ENCODE assay signal across 18 mouse cellular contexts in genomic region chr7:139366131-139366530, GRCm38 (mm10). TPM values are rescaled to one million over a fixed set of nuclear protein-coding genes. Genes with fewer than 3 reads are reported as not detected.
A peak's percentile ranks its signal among the peaks of the same experiment; 100 is the strongest.
DNase-seq lines count a peak whose midpoint lies in the region; ATAC-seq and TF ChIP-seq lines count a peak whose summit lies in the region.
"Had no signal": no experiment of that assay in that cellular context is flagged by ENCODE, and none has a peak within 500 bp of the region (broad histone marks: within the 10 kb centered on the region; RNA-seq: fewer than 3 reads in every experiment).

No protein-coding gene starts in this region.

- no peak for TF ChIP-seq POLR2A in ES-Bruce4 (IDR thresholded peaks at IDR 0.05; ENCODE audit: insufficient read depth, low read length)

- DNase-seq in heart, embryonic 10.5 days (ENCODE audit: low spot score), result no peak
- DNase-seq in heart, postnatal 14 days, result no peak
- no peak for DNase-seq in kidney, postnatal 0 days (ENCODE audit: low spot score)
- DNase-seq in kidney, postnatal 36 days, result no peak
- no peak for DNase-seq in frontal cortex, postnatal 10 days (ENCODE audit: low spot score in 2 of 2)
- DNase-seq in gastrocnemius, postnatal 25 days, result no peak
- DNase-seq: B cell, adult 2 months; cerebellum, adult 8-10 months; forebrain, postnatal 0 days; gastrocnemius, postnatal 14 days; right cerebral cortex, postnatal 25 days; thymus, postnatal 14 days had no signal

- no peak overlapping the region for H3K4me2 ChIP-seq in kidney, postnatal 0 days (ENCODE audit: low read length)
- H3K4me2 ChIP-seq: embryonic facial prominence, embryonic 12.5 days; hindbrain, embryonic 12.5 days; midbrain, embryonic 12.5 days had no signal

- TF ChIP-seq CTCF in kidney, postnatal 0 days (IDR thresholded peaks at IDR 0.05; ENCODE audit: low read depth), result no peak
- TF ChIP-seq CTCF in ES-Bruce4 (IDR thresholded peaks at IDR 0.05; ENCODE audit: low read depth, low read length), result no peak

- ATAC-seq in kidney, postnatal 0 days (replicated peaks; ENCODE audit: low FRiP score, low read depth), result no peak
- 0 out of 2 replicates have a peak, but pooled peaks have one; percentile 6 for ATAC-seq in granulocyte monocyte progenitor cell, adult 5-6 weeks (replicated peaks; ENCODE audit: poor library complexity, severe bottlenecking)
- ATAC-seq: forebrain, postnatal 0 days; inflammation-experienced regulatory T-cells, adult 6 months had no signal

- intact Hi-C loops in heart, postnatal 14 days (cut with DNase I), result loop anchor here (1.0 kb wide), 1 partner anchor 23 kb away; the partner anchor contains the start of gene Inpp5a

- no peaks in the 10 kb centered on the region for H3K27me3 ChIP-seq in heart, embryonic 10.5 days (ENCODE audit: insufficient read depth, poor library complexity, severe bottlenecking)
- no peaks in the 10 kb centered on the region for H3K27me3 ChIP-seq in kidney, postnatal 0 days (ENCODE audit: insufficient read depth, low read length)
- H3K27me3 ChIP-seq in ES-Bruce4 (ENCODE audit: control insufficient read depth, insufficient read depth, low read length, poor library complexity, severe bottlenecking), result no peaks in the 10 kb centered on the region
- H3K27me3 ChIP-seq: embryonic facial prominence, embryonic 12.5 days; hindbrain, embryonic 12.5 days had no signal

- H3K4me1 ChIP-seq in heart, embryonic 10.5 days, result peaks cover 94% of the 10 kb centered on the region
- peaks cover 31% of the 10 kb centered on the region for H3K4me1 ChIP-seq in kidney, postnatal 0 days (replicated peaks; ENCODE audit: insufficient read depth, low read length)
- peaks cover 7% of the 10 kb centered on the region for H3K4me1 ChIP-seq in ES-Bruce4 (ENCODE audit: control insufficient read depth, insufficient read depth, low read length)

- TF ChIP-seq EP300 in ES-Bruce4 (IDR thresholded peaks at IDR 0.05; ENCODE audit: insufficient read depth, low read depth, low read length), result 0 out of 2 replicates have a peak, but pooled peaks have one; percentile 7

- H3K9me3 ChIP-seq in heart, embryonic 10.5 days, result no peaks in the 10 kb centered on the region
- no peaks in the 10 kb centered on the region for H3K9me3 ChIP-seq in kidney, postnatal 0 days (replicated peaks; ENCODE audit: low read length)
- H3K9me3 ChIP-seq in ES-Bruce4 (replicated peaks; ENCODE audit: control insufficient read depth, insufficient read depth, low read length, poor library complexity, severe bottlenecking), result no peaks in the 10 kb centered on the region
- H3K9me3 ChIP-seq: embryonic facial prominence, embryonic 12.5 days; hindbrain, embryonic 12.5 days; midbrain, embryonic 12.5 days had no signal

- peak overlapping the region; percentile 96 for H3K27ac ChIP-seq in heart, embryonic 10.5 days
- H3K27ac ChIP-seq in kidney, postnatal 0 days, result 0 out of 2 replicates have a peak overlapping the region, but pooled peaks have one; percentile 14
- no peak overlapping the region for H3K27ac ChIP-seq in ES-Bruce4 (ENCODE audit: insufficient read depth, low read length)
- H3K27ac ChIP-seq: embryonic facial prominence, embryonic 12.5 days; hindbrain, embryonic 12.5 days; midbrain, embryonic 12.5 days had no signal

- H3K36me3 ChIP-seq in heart, embryonic 10.5 days, result no peaks in the 10 kb centered on the region
- H3K36me3 ChIP-seq in kidney, postnatal 0 days (ENCODE audit: insufficient read depth, low read length), result no peaks in the 10 kb centered on the region
- no peaks in the 10 kb centered on the region for H3K36me3 ChIP-seq in ES-Bruce4 (ENCODE audit: control insufficient read depth, insufficient read depth, low read length, poor library complexity, severe bottlenecking)
- H3K36me3 ChIP-seq: embryonic facial prominence, embryonic 12.5 days; hindbrain, embryonic 12.5 days; midbrain, embryonic 12.5 days had no signal

- WGBS in heart, embryonic 10.5 days, result 63% methylated on average over 3 of the region's 3 CpGs
- WGBS in kidney, postnatal 0 days, result 85% methylated on average over 3 of the region's 3 CpGs

- no peak overlapping the region for H3K9ac ChIP-seq in kidney, postnatal 0 days (ENCODE audit: low read depth, low read length)
- no peak overlapping the region for H3K9ac ChIP-seq in ES-Bruce4 (ENCODE audit: low read depth, poor library complexity, severe bottlenecking)
- H3K9ac ChIP-seq: embryonic facial prominence, embryonic 12.5 days; forebrain, postnatal 0 days; hindbrain, embryonic 12.5 days; midbrain, embryonic 12.5 days had no signal

- H3K4me3 ChIP-seq in heart, embryonic 10.5 days, result no peak overlapping the region
- no peak overlapping the region for H3K4me3 ChIP-seq in kidney, postnatal 0 days (replicated peaks; ENCODE audit: low read depth, low read length)
- H3K4me3 ChIP-seq in ES-Bruce4 (ENCODE audit: low read depth, low read length), result no peak overlapping the region
- H3K4me3 ChIP-seq: embryonic facial prominence, embryonic 12.5 days; hindbrain, embryonic 12.5 days; midbrain, embryonic 12.5 days had no signal

RNA-seq across cellular contexts. Expression of gene Inpp5a, which starts 22.8 kb away (rescaled TPM):
- polyA plus RNA-seq in heart, embryonic 10.5 days (2016; fragmentation: Nextera tagmentation; extraction: Ambion mirVana), result 46.9 and 60.9 TPM in 2 replicates
- 100 to 1,000 TPM; 201 to 215 TPM for total RNA-seq in heart, postnatal 14 days (2021)
- polyA plus RNA-seq in kidney, postnatal 0 days (2015; fragmentation: Nextera tagmentation; extraction: Ambion mirVana), result 21.0 and 24.3 TPM in 2 replicates
- polyA plus RNA-seq in ES-Bruce4 (2011; ENCODE audit: insufficient read depth, insufficient read length, low read depth, missing spikeins), result 37.6 and 43.9 TPM in 2 replicates
- 7.9 and 10.2 TPM in 2 replicates for total RNA-seq in granulocyte monocyte progenitor cell, adult 5-6 weeks (2014; fragmentation: Nextera tagmentation)
- total RNA-seq in granulocyte monocyte progenitor cell, adult 5-6 weeks (2017), result 5.5 and 11.6 TPM in 2 replicates
- 10 to 100 TPM; 59.6 to 69.6 TPM for total RNA-seq in gastrocnemius, postnatal 25 days (2021)

Comparison
In these comparisons a context has a peak if more than half of its experiments do, and no peak if none do; other contexts are left out.
1. RNA of gene Inpp5a, which starts 22.8 kb away (total RNA-seq): 201 to 215 TPM in heart, postnatal 14 days and 59.6 to 69.6 TPM in gastrocnemius, postnatal 25 days; 5.5 to 11.6 TPM in granulocyte monocyte progenitor cell, adult 5-6 weeks; every median in the first group is over 4 times any median in the second.